In the genomic region with DNA sequence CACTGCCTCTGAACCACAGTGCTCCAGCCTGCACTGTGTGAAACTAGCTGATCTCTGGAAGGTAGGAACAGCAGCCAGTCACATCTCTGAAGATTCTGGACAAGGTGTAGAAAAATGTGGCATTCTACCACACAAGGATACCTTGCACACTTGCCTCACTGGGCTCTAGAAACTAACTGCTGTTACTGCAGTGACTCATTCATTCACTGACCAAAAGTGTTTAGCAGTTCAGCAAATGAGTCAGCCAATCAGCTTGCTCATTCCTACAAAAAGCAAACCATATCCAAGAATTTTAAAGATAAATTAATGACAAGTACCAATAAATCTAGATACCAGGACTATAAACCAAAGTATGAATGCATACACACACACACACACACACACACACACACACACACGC, we compare ENCODE assay signal across 20 mouse cellular contexts.
DNase-seq lines count a peak whose midpoint lies in the region.
"Had no signal": no experiment of that assay in that cellular context is flagged by ENCODE, and none has a peak within 500 bp of the region (broad histone marks: within the 10 kb centered on the region; RNA-seq: fewer than 3 reads in every experiment).

No protein-coding gene starts in this region.

- H3K4me1 ChIP-seq in heart, embryonic 10.5 days, result no peaks in the 10 kb centered on the region
- H3K4me1 ChIP-seq: embryonic facial prominence, embryonic 10.5 days; embryonic facial prominence, embryonic 12.5 days; forebrain, embryonic 15.5 days had no signal

- H3K36me3 ChIP-seq in heart, embryonic 10.5 days, result peaks cover 22% of the 10 kb centered on the region; the same call in 1 of the 2 replicates

- 94% methylated on average over 1 of the region's 1 CpGs for WGBS in heart, embryonic 10.5 days

- H3K4me3 ChIP-seq in heart, embryonic 10.5 days, result no peak overlapping the region
- H3K4me3 ChIP-seq: embryonic facial prominence, embryonic 10.5 days; embryonic facial prominence, embryonic 12.5 days; forebrain, embryonic 13.5 days; forebrain, embryonic 15.5 days had no signal

- no peaks in the 10 kb centered on the region for H3K27me3 ChIP-seq in heart, embryonic 10.5 days (ENCODE audit: insufficient read depth, poor library complexity, severe bottlenecking)
- H3K27me3 ChIP-seq: embryonic facial prominence, embryonic 12.5 days; forebrain, embryonic 13.5 days; forebrain, embryonic 15.5 days had no signal

- peak; percentile 13 for DNase-seq in adrenal gland, adult 2 months
- no peak for DNase-seq in adrenal gland, adult 18-20 months (ENCODE audit: low spot score in 2 of 2)
- peak; percentile 13 for DNase-seq in heart, embryonic 10.5 days (ENCODE audit: low spot score)
- no peak for DNase-seq in heart, adult 8-10 months (ENCODE audit: low spot score)
- DNase-seq in NIH3T3 (ENCODE audit: low read depth), result peak; percentile 62
- DNase-seq in thymus, postnatal 0 days (ENCODE audit: low spot score), result no peak
- DNase-seq in right cerebral cortex, adult 2 months (ENCODE audit: low spot score in 2 of 2), result no peak
- DNase-seq: adrenal gland, adult 8-10 months; adrenal gland, postnatal 14 days; adrenal gland, postnatal 36 days; cerebellum, adult 11-12 months; cerebellum, adult 2 months; cerebellum, adult 9-10 months; cerebellum, postnatal 10 days; cerebellum, postnatal 25 days; forebrain, postnatal 0 days had no signal

- H3K27ac ChIP-seq in heart, embryonic 10.5 days, result no peak overlapping the region
- H3K27ac ChIP-seq: embryonic facial prominence, embryonic 10.5 days; embryonic facial prominence, embryonic 12.5 days; forebrain, embryonic 13.5 days; forebrain, embryonic 15.5 days had no signal

- no peaks in the 10 kb centered on the region for H3K9me3 ChIP-seq in heart, embryonic 10.5 days
- H3K9me3 ChIP-seq: embryonic facial prominence, embryonic 10.5 days; embryonic facial prominence, embryonic 12.5 days; forebrain, embryonic 13.5 days; forebrain, embryonic 15.5 days had no signal

Comparison
In these comparisons a context has a peak if more than half of its experiments do, and no peak if none do; other contexts are left out.
1. DNase-seq: peak in adrenal gland, adult 2 months (single experiment), heart, embryonic 10.5 days (single experiment) and NIH3T3 (single experiment); none in adrenal gland, adult 18-20 months (0 of 2), heart, adult 8-10 months (single experiment), thymus, postnatal 0 days (single experiment) and right cerebral cortex, adult 2 months (0 of 2).